Mouse (Mus musculus) liver, adult 2 months (tissue): ENCODE data around the gene Adamts14.

ENCODE experiments used
- CTCF ChIP-seq: fragments of 200-500 bp; IDR thresholded peaks from 2 replicates; pipeline ENCODE4 v1.5.1; 2011; ENCODE audit warnings: low read depth, low read length, control low read depth
- POLR2A ChIP-seq: fragments of 200-500 bp; IDR thresholded peaks from 2 replicates; pipeline ENCODE4 v1.6.1; 2011; ENCODE audit warnings: low read length, control low read depth; ENCODE audit not compliant: insufficient read depth; ENCODE audit errors: extremely low read depth

DNA sequence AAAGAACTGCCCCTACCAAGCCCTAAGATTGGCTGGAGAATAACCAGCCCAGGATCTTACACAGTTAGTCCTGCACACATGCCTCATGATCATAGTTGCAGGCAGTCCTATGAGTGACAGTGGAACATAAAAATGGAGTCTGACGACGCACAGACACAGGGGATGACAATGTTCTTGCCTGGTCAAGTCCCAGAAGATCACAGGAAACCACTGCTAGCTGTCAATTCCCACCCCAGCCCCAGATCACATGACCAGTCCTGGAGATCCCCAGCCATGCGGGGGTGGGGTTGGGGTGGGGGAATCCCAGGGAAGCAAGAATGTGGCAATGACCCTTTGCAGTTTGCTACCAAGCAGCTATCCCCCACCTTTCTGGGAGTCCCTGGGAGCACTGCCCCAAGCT is 69.3 kb downstream of the Adamts14 start:
- TF ChIP-seq POLR2A, result no peak
- no peak for TF ChIP-seq CTCF
